Mouse (Mus musculus): Measurements from ENCODE around the gene Ppp1r3c. TPM values are rescaled to one million over a fixed set of nuclear protein-coding genes. Genes with fewer than 3 reads are reported as not detected.

Ppp1r3c gene
- polyA plus RNA-seq, 1 experiment from 2014 or later = 21.9 TPM

- 89% methylated on average over 2 of the region's 2 CpGs for WGBS
- H3K9ac ChIP-seq (replicated peaks; ENCODE audit: low read depth, low read length) = no peak overlapping the region
- H3K36me3 ChIP-seq (ENCODE audit: control insufficient read depth, insufficient read depth, low read length) = no peaks in the 10 kb centered on the region
- no peak overlapping the region for H3K4me3 ChIP-seq (ENCODE audit: low read depth, low read length)
- H3K27me3 ChIP-seq (ENCODE audit: control insufficient read depth, insufficient read depth, low read length) = no peaks in the 10 kb centered on the region
- peaks cover 2% of the 10 kb centered on the region; the same call in 1 of the 2 replicates for H3K4me1 ChIP-seq (ENCODE audit: control insufficient read depth, insufficient read depth, low read length)
- no peak for ATAC-seq (ENCODE audit: low read depth)
- no peak overlapping the region for H3K27ac ChIP-seq (ENCODE audit: low read depth, low read length)
- no peak overlapping the region for H3K4me2 ChIP-seq (ENCODE audit: low read depth, low read length)
- no peaks in the 10 kb centered on the region for H3K9me3 ChIP-seq (ENCODE audit: control insufficient read depth, low read length)
These were observed 42.9 kb downstream of the Ppp1r3c start for GRCm38 (mm10) chr19:36693530-36693929.

- WGBS = 84% methylated on average over 5 of the region's 5 CpGs
These were observed 44.5 kb downstream of the Ppp1r3c start for GRCm38 (mm10) chr19:36691941-36692340.

GRCm38 (mm10) chr19:36691245-36691644, 45.2 kb downstream of the Ppp1r3c start:
- no peaks in the 10 kb centered on the region for H3K27me3 ChIP-seq (ENCODE audit: control insufficient read depth, insufficient read depth, low read length)
- H3K9me3 ChIP-seq (ENCODE audit: control insufficient read depth, low read length) = no peaks in the 10 kb centered on the region
- no peak for ATAC-seq (ENCODE audit: low read depth)
- H3K4me3 ChIP-seq (ENCODE audit: low read depth, low read length) = no peak overlapping the region
- 89% methylated on average over 2 of the region's 2 CpGs for WGBS
- no peak overlapping the region for H3K4me2 ChIP-seq (ENCODE audit: low read depth, low read length)
- no peaks in the 10 kb centered on the region for H3K36me3 ChIP-seq (ENCODE audit: control insufficient read depth, insufficient read depth, low read length)
- H3K27ac ChIP-seq (ENCODE audit: low read depth, low read length) = no peak overlapping the region
- H3K4me1 ChIP-seq (ENCODE audit: control insufficient read depth, insufficient read depth, low read length) = no peaks in the 10 kb centered on the region; the same call in 1 of the 2 replicates
- no peak overlapping the region for H3K9ac ChIP-seq (replicated peaks; ENCODE audit: low read depth, low read length)

More at GRCm38 (mm10) chr19:36691941-36692340, 44.5 kb downstream of the Ppp1r3c start:
- H3K4me2 ChIP-seq (ENCODE audit: low read depth, low read length) = no peak overlapping the region
- no peaks in the 10 kb centered on the region for H3K9me3 ChIP-seq (ENCODE audit: control insufficient read depth, low read length)
- H3K27ac ChIP-seq (ENCODE audit: low read depth, low read length) = no peak overlapping the region
- H3K36me3 ChIP-seq (ENCODE audit: control insufficient read depth, insufficient read depth, low read length) = no peaks in the 10 kb centered on the region
- no peak overlapping the region for H3K4me3 ChIP-seq (ENCODE audit: low read depth, low read length)
- no peaks in the 10 kb centered on the region; the same call in 1 of the 2 replicates for H3K4me1 ChIP-seq (ENCODE audit: control insufficient read depth, insufficient read depth, low read length)
- H3K27me3 ChIP-seq (ENCODE audit: control insufficient read depth, insufficient read depth, low read length) = no peaks in the 10 kb centered on the region
- no peak for ATAC-seq (ENCODE audit: low read depth)
- no peak overlapping the region for H3K9ac ChIP-seq (replicated peaks; ENCODE audit: low read depth, low read length)

GRCm38 (mm10) chr19:36689205-36689604, 47.2 kb downstream of the Ppp1r3c start:
- H3K36me3 ChIP-seq (ENCODE audit: control insufficient read depth, insufficient read depth, low read length) = no peaks in the 10 kb centered on the region
- no peaks in the 10 kb centered on the region for H3K9me3 ChIP-seq (ENCODE audit: control insufficient read depth, low read length)
- 0 out of 2 replicates have a peak overlapping the region, but pooled peaks have one; percentile 28 for H3K27ac ChIP-seq (ENCODE audit: low read depth, low read length)
- H3K9ac ChIP-seq (replicated peaks; ENCODE audit: low read depth, low read length) = no peak overlapping the region
- no peak overlapping the region for H3K4me3 ChIP-seq (ENCODE audit: low read depth, low read length)
- H3K27me3 ChIP-seq (ENCODE audit: control insufficient read depth, insufficient read depth, low read length) = no peaks in the 10 kb centered on the region
- no peaks in the 10 kb centered on the region; the same call in 1 of the 2 replicates for H3K4me1 ChIP-seq (ENCODE audit: control insufficient read depth, insufficient read depth, low read length)
- no peak; the same call in 1 of the 2 replicates for ATAC-seq (ENCODE audit: low read depth)
- no peak overlapping the region for H3K4me2 ChIP-seq (ENCODE audit: low read depth, low read length)
- WGBS = 44% methylated on average over 5 of the region's 5 CpGs

DNA sequence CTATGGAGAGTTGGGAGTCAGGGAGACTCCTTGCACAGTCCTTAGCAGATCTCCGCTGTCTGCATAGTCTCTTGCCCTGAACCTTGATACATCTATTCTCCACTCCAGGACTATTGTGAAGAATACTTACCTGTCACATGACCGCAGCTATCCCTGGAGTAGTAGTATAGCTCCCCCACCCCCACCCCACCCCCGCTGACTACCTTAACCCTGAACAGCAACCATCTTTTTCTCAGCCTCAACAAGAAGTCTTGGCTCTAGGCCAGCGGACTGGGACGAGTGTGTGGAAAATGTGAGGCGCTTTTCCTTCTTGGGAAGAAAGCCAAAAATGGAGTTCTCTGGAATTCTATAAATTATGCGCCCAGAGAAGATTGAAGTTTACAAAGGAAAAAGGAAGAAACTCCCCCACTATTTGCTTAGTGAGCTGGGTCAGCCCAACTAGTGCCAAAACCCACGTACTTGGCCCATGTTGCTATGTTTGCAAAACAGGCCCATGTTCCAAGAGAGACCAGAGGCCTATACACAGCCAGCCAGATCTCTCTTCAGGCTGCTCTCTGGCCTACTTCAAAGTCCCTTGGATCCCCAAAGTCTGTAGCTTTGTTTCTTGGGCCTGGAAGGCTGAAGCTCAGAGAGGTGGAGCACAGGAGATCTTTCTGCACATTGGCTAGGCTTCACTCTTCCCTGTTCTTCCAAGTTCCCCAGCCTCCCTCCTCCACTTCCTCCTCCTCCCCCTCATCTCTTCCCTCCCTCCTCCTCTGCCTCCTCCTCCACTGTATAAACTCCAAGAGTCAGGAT, 48.4 kb downstream of the Ppp1r3c start:
- H3K4me3 ChIP-seq (ENCODE audit: low read depth, low read length) = no peak overlapping the region
- H3K9me3 ChIP-seq (ENCODE audit: control insufficient read depth, low read length) = no peaks in the 10 kb centered on the region
- H3K9ac ChIP-seq (replicated peaks; ENCODE audit: low read depth, low read length) = no peak overlapping the region
- WGBS = 56% methylated on average over 8 of the region's 8 CpGs
- H3K4me1 ChIP-seq (ENCODE audit: control insufficient read depth, insufficient read depth, low read length) = no peaks in the 10 kb centered on the region; the same call in 1 of the 2 replicates
- H3K36me3 ChIP-seq (ENCODE audit: control insufficient read depth, insufficient read depth, low read length) = no peaks in the 10 kb centered on the region
- peak; percentile 75; the same call in 1 of the 2 replicates for ATAC-seq (ENCODE audit: low read depth)
- no peak overlapping the region for H3K4me2 ChIP-seq (ENCODE audit: low read depth, low read length)
- no peaks in the 10 kb centered on the region for H3K27me3 ChIP-seq (ENCODE audit: control insufficient read depth, insufficient read depth, low read length)
- H3K27ac ChIP-seq (ENCODE audit: low read depth, low read length) = no peak overlapping the region; the same call in 1 of the 2 replicates

DNA sequence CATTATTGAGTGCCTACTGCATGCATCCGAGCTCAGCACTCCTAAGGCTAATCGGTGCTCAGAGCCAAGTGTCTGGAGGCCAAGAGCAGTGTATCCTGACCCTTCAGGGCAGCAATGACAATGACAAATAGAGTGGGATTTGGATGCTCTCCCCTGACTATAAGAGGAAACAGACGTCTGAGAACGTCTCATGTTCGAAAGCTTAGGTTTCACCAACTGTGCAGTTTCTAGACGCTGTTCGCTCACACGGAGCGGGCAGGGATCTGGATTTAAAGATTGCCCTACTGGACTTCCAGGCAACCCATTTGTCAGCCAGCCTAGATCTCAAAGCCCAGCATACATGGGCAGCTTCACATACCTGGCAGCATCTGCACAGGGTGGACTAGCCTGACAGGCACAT, 49.4 kb downstream of the Ppp1r3c start:
- no peak overlapping the region for H3K9ac ChIP-seq (replicated peaks; ENCODE audit: low read depth, low read length)
- H3K4me2 ChIP-seq (ENCODE audit: low read depth, low read length) = no peak overlapping the region
- no peak overlapping the region for H3K27ac ChIP-seq (ENCODE audit: low read depth, low read length)
- H3K9me3 ChIP-seq (ENCODE audit: control insufficient read depth, low read length) = no peaks in the 10 kb centered on the region
- no peaks in the 10 kb centered on the region for H3K36me3 ChIP-seq (ENCODE audit: control insufficient read depth, insufficient read depth, low read length)
- no peaks in the 10 kb centered on the region for H3K27me3 ChIP-seq (ENCODE audit: control insufficient read depth, insufficient read depth, low read length)
- no peaks in the 10 kb centered on the region; the same call in 1 of the 2 replicates for H3K4me1 ChIP-seq (ENCODE audit: control insufficient read depth, insufficient read depth, low read length)
- 91% methylated on average over 9 of the region's 9 CpGs for WGBS
- ATAC-seq (ENCODE audit: low read depth) = no peak
- H3K4me3 ChIP-seq (ENCODE audit: low read depth, low read length) = no peak overlapping the region

- Histone ChIP-seq H3K27ac (ENCODE audit: low read depth, low read length) (no peak overlapping the region), H3K27me3 (ENCODE audit: control insufficient read depth, insufficient read depth, low read length) (no peaks in the 10 kb centered on the region), H3K9me3 (ENCODE audit: control insufficient read depth, low read length) (no peaks in the 10 kb centered on the region), H3K9ac (replicated peaks; ENCODE audit: low read depth, low read length) (no peak overlapping the region), H3K36me3 (ENCODE audit: control insufficient read depth, insufficient read depth, low read length) (no peaks in the 10 kb centered on the region), H3K4me3 (ENCODE audit: low read depth, low read length) (no peak overlapping the region), H3K4me1 (ENCODE audit: control insufficient read depth, insufficient read depth, low read length) (no peaks in the 10 kb centered on the region; the same call in 1 of the 2 replicates), H3K4me2 (ENCODE audit: low read depth, low read length) (no peak overlapping the region)
- WGBS = 88% methylated on average over 11 of the region's 11 CpGs
- ATAC-seq (ENCODE audit: low read depth) = no peak
These were observed 50.4 kb downstream of the Ppp1r3c start for GRCm38 (mm10) chr19:36686016-36686415.

DNA sequence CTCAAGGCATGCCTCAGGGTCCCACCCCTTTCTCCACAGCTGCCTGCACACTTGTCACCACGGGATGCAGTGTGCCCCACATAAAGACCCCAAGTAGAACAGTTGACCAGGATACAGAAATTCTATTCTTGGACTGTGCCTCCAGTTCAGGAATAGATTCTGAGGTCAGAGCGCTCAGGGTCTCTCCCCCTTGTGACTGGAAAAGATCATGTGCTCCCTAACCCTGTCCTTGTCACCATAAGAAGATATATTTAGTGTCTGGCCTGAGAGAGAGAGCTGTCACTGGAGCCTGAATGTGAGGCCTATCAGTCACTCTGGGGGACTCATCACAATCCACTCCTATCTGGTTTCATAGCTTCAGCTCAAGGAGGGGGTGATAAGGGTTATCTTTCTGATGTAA, 53.9 kb downstream of the Ppp1r3c start:
- H3K36me3 ChIP-seq (ENCODE audit: control insufficient read depth, insufficient read depth, low read length) = no peaks in the 10 kb centered on the region
- peaks cover 15% of the 10 kb centered on the region; the same call in 1 of the 2 replicates for H3K4me1 ChIP-seq (ENCODE audit: control insufficient read depth, insufficient read depth, low read length)
- no peak overlapping the region for H3K27ac ChIP-seq (ENCODE audit: low read depth, low read length)
- no peak overlapping the region for H3K4me2 ChIP-seq (ENCODE audit: low read depth, low read length)
- 61% methylated on average over 2 of the region's 2 CpGs for WGBS
- H3K9ac ChIP-seq (replicated peaks; ENCODE audit: low read depth, low read length) = no peak overlapping the region
- no peaks in the 10 kb centered on the region for H3K9me3 ChIP-seq (ENCODE audit: control insufficient read depth, low read length)
- ATAC-seq (ENCODE audit: low read depth) = no peak
- no peaks in the 10 kb centered on the region for H3K27me3 ChIP-seq (ENCODE audit: control insufficient read depth, insufficient read depth, low read length)
- H3K4me3 ChIP-seq (ENCODE audit: low read depth, low read length) = no peak overlapping the region

Data from neural tube, embryonic 14.5 days (tissue).